ENCODE assay signal across 8 mouse cellular contexts in genomic region chr12:83597025-83597501, GRCm38 (mm10). TPM values are rescaled to one million over a fixed set of nuclear protein-coding genes. Genes with fewer than 3 reads are reported as not detected.
A peak's percentile ranks its signal among the peaks of the same experiment; 100 is the strongest.
DNase-seq lines count a peak whose midpoint lies in the region; ATAC-seq lines count a peak whose summit lies in the region.

TSS of gene Zfyve1 (minus strand) at chr12:83597222.

- H3K9me3 ChIP-seq in forebrain, embryonic 14.5 days (replicated peaks; ENCODE audit: control insufficient read depth, low read length), result no peaks in the 10 kb centered on the region
- H3K9me3 ChIP-seq in neural tube, embryonic 15.5 days (replicated peaks), result no peaks in the 10 kb centered on the region

- H3K36me3 ChIP-seq in forebrain, embryonic 14.5 days (ENCODE audit: control insufficient read depth, insufficient read depth, low read length), result peaks cover 25% of the 10 kb centered on the region
- H3K36me3 ChIP-seq in neural tube, embryonic 15.5 days, result peaks cover 22% of the 10 kb centered on the region

- peak within 1 kb of the TSS; percentile 95 for H3K27ac ChIP-seq in forebrain, embryonic 14.5 days (ENCODE audit: low read depth, low read length)
- H3K27ac ChIP-seq in neural tube, embryonic 15.5 days (replicated peaks), result peak within 1 kb of the TSS; percentile 94

- ATAC-seq in forebrain, embryonic 14.5 days, result peak; percentile 100
- peak; percentile 98 for ATAC-seq in neural tube, embryonic 15.5 days (ENCODE audit: low FRiP score)

- peak within 1 kb of the TSS; percentile 95 for H3K9ac ChIP-seq in forebrain, embryonic 14.5 days (ENCODE audit: low read length)
- H3K9ac ChIP-seq in neural tube, embryonic 15.5 days (replicated peaks), result peak within 1 kb of the TSS; percentile 98

- intact Hi-C loops in heart, postnatal 14 days (cut with DNase I), result loop anchor here (5.0 kb wide), 1 partner anchor 35 kb away; the partner anchor contains the start of gene Rbm25

- under 1% methylated on average over 26 of the region's 28 CpGs for WGBS in forebrain, embryonic 14.5 days
- under 1% methylated on average over 28 of the region's 28 CpGs for WGBS in neural tube, embryonic 15.5 days

- peaks cover 22% of the 10 kb centered on the region for H3K4me1 ChIP-seq in forebrain, embryonic 14.5 days (ENCODE audit: control insufficient read depth, insufficient read depth, low read length)
- peaks cover 33% of the 10 kb centered on the region for H3K4me1 ChIP-seq in neural tube, embryonic 15.5 days

- H3K4me2 ChIP-seq in forebrain, embryonic 14.5 days (ENCODE audit: low read length), result peak within 1 kb of the TSS; percentile 86
- peak within 1 kb of the TSS; percentile 70 for H3K4me2 ChIP-seq in neural tube, embryonic 15.5 days

- no peaks in the 10 kb centered on the region for H3K27me3 ChIP-seq in forebrain, embryonic 14.5 days (replicated peaks; ENCODE audit: control insufficient read depth, insufficient read depth, low read length)
- no peaks in the 10 kb centered on the region for H3K27me3 ChIP-seq in neural tube, embryonic 15.5 days (replicated peaks)

- DNase-seq in ES-CJ7 (ENCODE audit: low read depth, low spot score), result peak; percentile 99
- DNase-seq in cerebellum, adult 11 months, result peak; percentile 87
- peak; percentile 99 for DNase-seq in forebrain, embryonic 14.5 days (ENCODE audit: low spot score)
- DNase-seq in heart, postnatal 14 days, result peak; percentile 93
- peak; percentile 95 for DNase-seq in layer of hippocampus, adult 11-12 months (ENCODE audit: low spot score)
- DNase-seq in lung, adult 18-20 months, result peak; percentile 96 to 97
- DNase-seq in testis, postnatal 14 days (ENCODE audit: low spot score), result peak; percentile 94

- peak within 1 kb of the TSS; percentile 90 for H3K4me3 ChIP-seq in forebrain, embryonic 14.5 days (ENCODE audit: low read depth, low read length)
- peak within 1 kb of the TSS; percentile 93 for H3K4me3 ChIP-seq in neural tube, embryonic 15.5 days (replicated peaks)

RNA-seq across cellular contexts. Expression of gene Zfyve1, which starts in this region (rescaled TPM):
- 22.7 and 27.7 TPM in 2 replicates for polyA plus RNA-seq in forebrain, embryonic 14.5 days (2014; fragmentation: Nextera tagmentation; extraction: Ambion mirVana)
- total RNA-seq in heart, postnatal 14 days (2021), result 10 to 100 TPM; 17.9 to 18.4 TPM
- 23.0 TPM in 2 replicates for polyA plus RNA-seq in neural tube, embryonic 15.5 days (2015; fragmentation: Nextera tagmentation; extraction: Ambion mirVana)

Comparison
In these comparisons a context has a peak if more than half of its experiments do, and no peak if none do; other contexts are left out.
1. Peak in every context shown above with its lines: DNase-seq, ATAC-seq, H3K4me3 ChIP-seq and H3K27ac ChIP-seq.